Mouse (Mus musculus) lung, embryonic 16.5 days (tissue): ENCODE measurements around the gene Mt4. TPM values are rescaled to one million over a fixed set of nuclear protein-coding genes. Genes with fewer than 3 reads are reported as not detected.
"Not testable (repeated sequence)": the region's sequence is repeated elsewhere in the genome, so short reads cannot be mapped to it uniquely, and the experiment has no call there.

Source experiments
- ATAC-seq: fragments of 200-750 bp; cut with Nextera tagmentation; 2 replicates; pipeline ENCODE4 v1.8.0; 2017; ENCODE audit warnings: low read depth, mild to moderate bottlenecking, moderate library complexity
- H3K27ac ChIP-seq: fragments of 300-500 bp; sonication (generic); 2 replicates; pipeline ENCODE4 v1.5.1; 2014; ENCODE audit warnings: mild to moderate bottlenecking, control low read depth, low read length
- H3K27me3 ChIP-seq: fragments of 300-500 bp; sonication (generic); 2 replicates; pipeline ENCODE4 v1.6.1; 2014; ENCODE audit warnings: low read depth, low read length, mixed read lengths; ENCODE audit not compliant: control insufficient read depth, insufficient read depth
- H3K36me3 ChIP-seq: fragments of 300-500 bp; sonication (generic); 2 replicates; pipeline ENCODE4 v1.6.1; 2014; ENCODE audit warnings: low read length; ENCODE audit not compliant: control insufficient read depth, insufficient read depth
- H3K4me1 ChIP-seq: fragments of 300-500 bp; sonication (generic); replicated peaks from 2 replicates; pipeline ENCODE4 v1.6.1; 2014; ENCODE audit warnings: low read length, mixed read lengths; ENCODE audit not compliant: control insufficient read depth, insufficient read depth
- H3K4me2 ChIP-seq: fragments of 300-500 bp; sonication (generic); 2 replicates; pipeline ENCODE4 v1.6.1; 2014; ENCODE audit warnings: low read depth, low read length, control low read depth
- H3K4me3 ChIP-seq: fragments of 300-500 bp; sonication (generic); 2 replicates; pipeline ENCODE4 v1.5.1; 2014; ENCODE audit warnings: mild to moderate bottlenecking, low read length, control low read depth
- H3K9ac ChIP-seq: fragments of 300-500 bp; sonication (generic); 2 replicates; pipeline ENCODE4 v1.6.1; 2014; ENCODE audit warnings: low read length, control low read depth
- H3K9me3 ChIP-seq: fragments of 300-500 bp; sonication (generic); 2 replicates; pipeline ENCODE4 v1.6.1; 2016; ENCODE audit warnings: low read length; ENCODE audit not compliant: control insufficient read depth
- WGBS: fragments of 180-500 bp; shearing (Covaris S2); extraction: QIAGEN DNeasy Blood & Tissue Kit; methylation state at CpG from one replicate; pipeline ENCODE4 v1.1.7; 2014; 5-methylcytosine and 5-hydroxymethylcytosine counted together
- polyA plus RNA-seq: library from polyadenylated mRNA; unstranded; fragments of >200 nt; fragmentation: Nextera tagmentation; extraction: Ambion mirVana; gene quantifications from 2 replicates; pipeline ENCODE4 v1.2.1, GENCODE M21; 2015

The Mt4 gene
- polyA plus RNA-seq, 1 experiment from 2014 or later, result not detected

- WGBS, result 85% methylated on average over 6 of the region's 6 CpGs
- no peaks in the 10 kb centered on the region for H3K4me1 ChIP-seq
- H3K36me3 ChIP-seq, result no peaks in the 10 kb centered on the region
These were observed 7.7 kb upstream of the Mt4 start for GRCm38 (mm10) chr8:94129133-94129789.

GRCm38 (mm10) chr8:94130126-94130525, 6.9 kb upstream of the Mt4 start:
- H3K9ac ChIP-seq, result no peak overlapping the region
- no peaks in the 10 kb centered on the region for H3K9me3 ChIP-seq
- ATAC-seq, result no peak
- H3K27ac ChIP-seq, result no peak overlapping the region
- WGBS, result 89% methylated on average over 4 of the region's 4 CpGs
- no peak overlapping the region for H3K4me3 ChIP-seq
- H3K4me2 ChIP-seq, result no peak overlapping the region
- H3K4me1 ChIP-seq, result no peaks in the 10 kb centered on the region
- no peaks in the 10 kb centered on the region for H3K27me3 ChIP-seq
- no peaks in the 10 kb centered on the region for H3K36me3 ChIP-seq

More at GRCm38 (mm10) chr8:94129133-94129789, 7.7 kb upstream of the Mt4 start:
- no peaks in the 10 kb centered on the region for H3K9me3 ChIP-seq
- no peak for ATAC-seq
- H3K27ac ChIP-seq, result no peak overlapping the region
- H3K9ac ChIP-seq, result no peak overlapping the region
- H3K27me3 ChIP-seq, result no peaks in the 10 kb centered on the region
- no peak overlapping the region for H3K4me3 ChIP-seq
- no peak overlapping the region for H3K4me2 ChIP-seq

- Histone ChIP-seq H3K27ac (no peak overlapping the region), H3K27me3 (no peaks in the 10 kb centered on the region), H3K4me1 (no peaks in the 10 kb centered on the region), H3K36me3 (no peaks in the 10 kb centered on the region), H3K4me3 (no peak overlapping the region), H3K9ac (no peak overlapping the region), H3K9me3 (no peaks in the 10 kb centered on the region), H3K4me2 (no peak overlapping the region)
- 77% methylated on average over 5 of the region's 5 CpGs for WGBS
- ATAC-seq, result no peak
These were observed 4.9 kb upstream of the Mt4 start for GRCm38 (mm10) chr8:94132096-94132495.

- not testable (repeated sequence) for H3K4me1 ChIP-seq, H3K9me3 ChIP-seq, H3K9ac ChIP-seq, H3K27me3 ChIP-seq, H3K36me3 ChIP-seq, ATAC-seq, H3K27ac ChIP-seq, H3K4me3 ChIP-seq, H3K4me2 ChIP-seq
- WGBS, result 43% methylated on average over 3 of the region's 3 CpGs
These were observed 2.4 kb upstream of the Mt4 start for GRCm38 (mm10) chr8:94134601-94135000.

GRCm38 (mm10) chr8:94135556-94135955, 1.4 kb upstream of the Mt4 start:
- Histone ChIP-seq H3K4me1 (no peaks in the 10 kb centered on the region), H3K27me3 (no peaks in the 10 kb centered on the region), H3K36me3 (no peaks in the 10 kb centered on the region), H3K4me2 (no peak overlapping the region), H3K4me3 (no peak overlapping the region), H3K27ac (no peak overlapping the region), H3K9ac (no peak overlapping the region), H3K9me3 (no peaks in the 10 kb centered on the region)
- WGBS, result 83% methylated on average over 6 of the region's 6 CpGs
- ATAC-seq, result no peak

GRCm38 (mm10) chr8:94136192-94136591, 805 bp upstream of the Mt4 start:
- no peak for ATAC-seq
- no peak overlapping the region for H3K4me2 ChIP-seq
- no peaks in the 10 kb centered on the region for H3K9me3 ChIP-seq
- H3K27ac ChIP-seq, result no peak overlapping the region
- no peaks in the 10 kb centered on the region for H3K4me1 ChIP-seq
- H3K36me3 ChIP-seq, result no peaks in the 10 kb centered on the region
- H3K27me3 ChIP-seq, result no peaks in the 10 kb centered on the region
- WGBS, result 53% methylated on average over 7 of the region's 7 CpGs
- H3K9ac ChIP-seq, result no peak overlapping the region
- no peak overlapping the region for H3K4me3 ChIP-seq

GRCm38 (mm10) chr8:94140266-94140795, 3.3 kb downstream of the Mt4 start:
- H3K27me3 ChIP-seq, result no peaks in the 10 kb centered on the region
- no peaks in the 10 kb centered on the region for H3K36me3 ChIP-seq
- 68% methylated on average over 4 of the region's 4 CpGs for WGBS
- ATAC-seq, result no peak
- H3K9me3 ChIP-seq, result no peaks in the 10 kb centered on the region
- no peak overlapping the region for H3K4me2 ChIP-seq
- no peak overlapping the region for H3K9ac ChIP-seq
- H3K27ac ChIP-seq, result no peak overlapping the region
- no peak overlapping the region for H3K4me3 ChIP-seq
- H3K4me1 ChIP-seq, result no peaks in the 10 kb centered on the region

- peaks cover 6% of the 10 kb centered on the region for H3K4me1 ChIP-seq
- peaks cover 9% of the 10 kb centered on the region; the same call in 1 of the 2 replicates for H3K27me3 ChIP-seq
- no peak overlapping the region for H3K4me3 ChIP-seq
- no peak for ATAC-seq
- H3K27ac ChIP-seq, result no peak overlapping the region
- no peaks in the 10 kb centered on the region for H3K36me3 ChIP-seq
- no peak overlapping the region for H3K4me2 ChIP-seq
- 36% methylated on average over 5 of the region's 5 CpGs for WGBS
- no peaks in the 10 kb centered on the region for H3K9me3 ChIP-seq
- H3K9ac ChIP-seq, result no peak overlapping the region
These were observed 11.2 kb downstream of the Mt4 start for GRCm38 (mm10) chr8:94148236-94148635.

- WGBS, result 69% methylated on average over 5 of the region's 5 CpGs
- H3K4me1 ChIP-seq, result peaks cover 9% of the 10 kb centered on the region
- no peak overlapping the region for H3K27ac ChIP-seq
- H3K36me3 ChIP-seq, result no peaks in the 10 kb centered on the region
- peaks cover 9% of the 10 kb centered on the region; the same call in 1 of the 2 replicates for H3K27me3 ChIP-seq
- no peak overlapping the region for H3K9ac ChIP-seq
- no peak overlapping the region for H3K4me3 ChIP-seq
- no peak overlapping the region for H3K4me2 ChIP-seq
- no peak for ATAC-seq
- no peaks in the 10 kb centered on the region for H3K9me3 ChIP-seq
These were observed 13.9 kb downstream of the Mt4 start for GRCm38 (mm10) chr8:94150925-94151324.
